Mouse (Mus musculus): ENCODE data around the gene Ube2m.

DNA sequence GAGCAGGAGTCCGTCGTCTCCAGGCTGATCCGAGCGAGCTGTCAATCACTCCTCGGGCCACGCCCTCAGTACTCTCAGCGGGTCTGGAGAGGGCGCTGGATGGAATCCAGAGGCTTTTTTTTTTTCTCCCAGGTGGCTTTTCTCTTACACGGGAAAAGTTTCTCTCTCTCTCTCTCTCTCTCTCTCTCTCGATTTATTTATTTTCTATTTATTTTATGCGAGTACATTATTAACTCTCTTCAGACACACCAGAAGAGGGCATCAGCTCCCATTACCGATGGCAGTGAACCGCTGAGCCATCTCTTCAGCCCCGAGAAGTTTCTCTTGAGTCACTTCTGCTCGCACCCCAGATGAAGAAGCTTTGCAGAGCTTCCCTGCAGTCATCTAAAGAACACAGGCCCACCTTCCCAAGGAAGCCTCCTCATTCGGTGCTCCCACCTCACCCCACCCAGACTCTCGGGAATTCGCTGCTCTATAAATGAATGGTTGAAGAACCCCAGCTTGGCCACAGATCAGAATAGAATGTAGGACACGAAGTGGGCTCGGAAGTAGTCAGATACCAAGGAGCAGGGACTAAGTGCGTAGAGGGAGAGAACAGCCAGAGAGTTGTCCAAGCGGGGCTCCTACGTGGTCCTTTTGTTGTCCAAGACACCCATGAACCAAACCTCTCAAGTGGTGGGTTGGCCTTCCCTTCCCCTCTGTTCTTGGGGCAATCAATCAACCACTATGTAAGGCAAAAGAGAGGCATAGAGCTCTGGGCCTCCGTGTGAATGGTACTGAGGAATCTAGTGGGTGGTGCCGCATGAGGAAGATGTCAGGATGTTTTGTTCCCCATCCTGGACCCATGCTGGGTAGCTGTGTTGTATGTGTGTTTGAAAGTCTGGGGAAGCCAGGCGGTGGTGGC lies 27.8 kb downstream of the Ube2m start, which contains the start of gene Zbtb45:
- TF ChIP-seq CTCF (IDR thresholded peaks at IDR 0.05; ENCODE audit: borderline replicate concordance, insufficient read depth, low read length) (no peak), POLR2A (IDR thresholded peaks at IDR 0.05; ENCODE audit: low read depth, low read length) (peak; percentile 31; the same call in 1 of the 2 replicates)

All from embryonic fibroblast, embryonic 13.5 days (primary cell).